Mouse (Mus musculus) right cerebral cortex, postnatal 36 days (tissue): ENCODE measurements around the gene Spns1.
A peak's percentile ranks its signal among the peaks of the same experiment; 100 is the strongest.
"Not testable (repeated sequence)": the region's sequence is repeated elsewhere in the genome, so short reads cannot be mapped to it uniquely, and the experiment has no call there.

Source experiments
- DNase-seq, 2 experiments: peaks; one replicate each; pipeline ENCODE4 v3.0.0; 2022; ENCODE audit warnings: low spot score in 2 of 2, mixed read lengths in 1 of 2

The Spns1 gene

DNA sequence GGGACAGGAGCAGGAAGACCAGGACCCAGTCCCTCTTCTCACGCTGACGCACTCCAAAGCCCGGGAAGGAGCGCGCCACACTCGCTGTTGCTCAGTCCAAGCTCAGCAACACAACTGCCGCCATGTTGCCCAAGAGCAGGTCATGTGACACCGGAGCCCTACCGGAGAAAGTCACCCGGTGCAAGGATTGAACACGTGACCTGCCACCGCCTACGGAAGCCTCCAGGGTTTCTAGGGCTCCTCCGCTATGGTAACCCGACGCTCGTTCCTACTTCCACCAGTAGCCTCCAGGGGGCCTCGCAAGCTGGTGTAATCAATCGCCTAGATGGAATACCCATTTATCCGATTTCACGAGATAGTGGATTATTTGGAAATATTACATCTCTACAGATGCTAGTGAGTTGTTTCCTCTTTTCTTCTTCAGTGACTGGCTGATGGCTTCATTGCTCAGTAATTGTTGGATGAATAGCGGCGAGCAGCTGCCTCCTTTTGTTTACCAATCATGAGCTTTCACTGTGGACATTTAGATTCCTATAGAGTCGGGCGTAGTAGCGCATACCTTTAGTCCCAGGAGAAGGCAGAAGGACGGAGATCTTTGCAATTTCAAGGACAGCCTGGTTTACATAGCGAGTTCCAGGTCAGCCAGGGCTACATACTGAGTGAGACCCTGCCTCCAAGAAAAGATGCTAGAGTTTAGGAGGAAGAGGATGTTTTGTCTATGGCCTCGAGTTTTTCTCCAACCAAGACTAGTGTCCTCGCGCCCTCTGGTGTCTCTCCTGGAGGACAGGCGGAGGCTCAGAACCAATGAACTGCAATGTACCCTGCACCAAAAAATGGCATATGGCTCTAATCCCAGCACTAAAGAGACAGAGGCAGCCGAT is at the start of gene Spns1:
Spns1 (minus strand) TSS at position 173 of the 881 bp plus-strand sequence.
- DNase-seq, result peak; percentile 99

DNA sequence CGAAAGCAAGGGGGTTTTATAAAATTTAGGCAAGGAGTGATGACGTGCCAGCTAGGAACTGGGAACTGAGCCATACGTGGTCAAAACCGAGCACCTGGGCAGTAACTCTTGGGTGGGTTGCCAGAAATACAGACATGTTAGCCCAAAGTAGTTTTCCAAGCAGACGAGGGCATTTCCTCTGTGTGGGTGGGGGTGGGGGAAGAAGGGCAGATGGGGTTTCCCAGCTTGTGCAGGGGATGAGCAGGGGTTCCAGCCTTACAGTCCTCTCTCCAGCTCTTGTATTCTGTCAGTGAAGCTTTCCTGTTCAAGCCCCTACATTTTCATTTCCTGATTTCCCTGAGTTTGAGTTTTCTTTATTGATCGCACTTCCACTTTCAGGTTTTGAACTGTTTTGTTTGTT is 46.9 kb upstream of the Spns1 start:
- no peak for DNase-seq

DNA sequence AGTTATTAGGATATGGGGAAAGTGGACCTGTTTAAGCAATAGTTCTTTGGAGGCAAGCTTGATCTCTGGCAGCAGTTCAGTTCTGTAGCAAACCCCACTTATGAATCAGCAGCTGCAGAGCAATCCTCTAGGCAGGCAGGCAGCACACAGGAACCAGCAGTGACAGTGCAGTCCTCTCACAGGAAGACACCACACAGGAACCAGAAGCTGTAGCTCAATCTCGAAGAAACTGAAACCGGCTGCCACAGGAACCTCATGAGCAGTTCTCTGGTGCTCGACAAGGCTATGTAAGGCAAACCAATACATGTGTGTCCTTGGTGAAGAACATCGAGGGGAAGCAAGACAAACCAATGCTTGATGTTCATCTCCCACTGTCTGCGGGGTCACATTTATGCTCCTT is 44.5 kb upstream of the Spns1 start:
- no peak for DNase-seq

DNA sequence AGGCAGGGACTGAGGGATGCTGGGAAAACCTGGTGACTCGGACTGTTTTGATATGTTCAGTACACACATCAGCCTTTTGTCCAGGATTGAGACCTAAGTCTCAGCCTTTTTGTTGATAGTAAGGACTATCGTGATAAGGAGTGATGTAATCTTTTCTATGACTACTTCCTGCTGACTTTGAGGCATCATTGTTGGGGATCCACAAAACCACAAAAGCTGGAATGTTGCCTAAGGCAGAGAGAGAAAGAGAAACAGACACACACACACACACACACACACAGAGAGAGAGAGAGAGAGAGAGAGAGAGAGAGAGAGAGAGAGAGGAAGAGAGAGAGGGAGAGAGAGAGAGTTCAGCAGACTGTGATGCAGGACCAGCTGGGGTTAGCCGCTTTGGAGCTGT is 41.2 kb upstream of the Spns1 start:
- DNase-seq, result no peak

DNA sequence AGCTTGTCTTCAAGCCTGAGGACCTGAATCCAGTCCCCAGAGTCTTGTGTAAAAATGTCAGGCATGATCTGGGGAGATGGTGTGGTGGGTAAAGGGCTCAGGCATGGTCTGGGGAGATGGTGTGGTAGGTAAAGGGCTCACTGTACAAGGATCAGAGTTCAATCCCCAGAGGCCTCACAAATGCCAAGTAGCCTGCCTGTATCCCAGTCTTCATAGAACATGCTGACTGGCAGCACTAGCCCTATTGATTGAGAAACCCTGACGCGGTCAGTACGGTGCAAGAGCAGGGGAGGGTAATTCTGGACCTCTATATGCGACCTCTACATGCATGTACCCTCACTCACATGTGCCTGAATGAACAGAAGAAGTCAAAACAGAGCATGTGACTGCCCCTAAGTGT is 40.4 kb upstream of the Spns1 start:
- no peak for DNase-seq

DNA sequence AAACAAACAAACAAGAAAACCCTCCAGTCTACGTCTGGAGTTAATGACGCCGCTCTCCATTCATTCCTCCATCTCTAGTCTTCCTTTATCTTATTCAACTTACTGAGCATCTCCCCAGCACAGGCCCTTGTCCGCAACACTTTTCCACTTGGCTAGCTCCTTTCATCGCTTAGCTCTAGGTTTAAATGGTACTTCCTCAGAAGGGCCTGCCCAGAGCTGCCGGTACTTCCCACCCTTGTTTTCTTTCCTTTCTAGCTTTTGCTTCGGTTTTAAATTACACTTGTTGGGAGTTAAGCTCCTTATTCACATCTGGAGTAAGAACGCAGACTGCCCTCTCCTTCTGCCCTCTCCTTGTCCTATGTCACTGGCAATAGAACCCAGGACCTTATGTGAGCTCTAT is 39.8 kb upstream of the Spns1 start:
- no peak for DNase-seq

DNA sequence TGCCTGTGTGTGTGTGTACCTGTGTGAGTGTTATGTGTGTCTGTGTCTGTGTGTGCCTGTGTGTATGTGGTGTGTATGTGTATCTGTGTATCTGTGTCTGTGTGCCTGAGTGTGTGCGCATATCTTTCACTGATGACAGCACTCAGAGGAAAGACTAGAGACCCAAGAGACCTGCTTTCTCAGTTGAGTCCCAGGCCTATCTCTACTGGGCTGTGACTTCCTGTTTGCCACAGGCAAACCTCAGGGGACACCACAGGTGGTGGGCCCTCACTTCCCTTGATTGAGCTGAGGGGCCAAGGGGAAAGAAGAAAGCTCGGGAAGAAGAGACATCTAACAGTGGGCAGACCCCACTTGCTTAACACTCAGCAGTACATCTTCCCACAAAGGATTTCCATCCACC is 39.4 kb upstream of the Spns1 start:
- no peak for DNase-seq

DNA sequence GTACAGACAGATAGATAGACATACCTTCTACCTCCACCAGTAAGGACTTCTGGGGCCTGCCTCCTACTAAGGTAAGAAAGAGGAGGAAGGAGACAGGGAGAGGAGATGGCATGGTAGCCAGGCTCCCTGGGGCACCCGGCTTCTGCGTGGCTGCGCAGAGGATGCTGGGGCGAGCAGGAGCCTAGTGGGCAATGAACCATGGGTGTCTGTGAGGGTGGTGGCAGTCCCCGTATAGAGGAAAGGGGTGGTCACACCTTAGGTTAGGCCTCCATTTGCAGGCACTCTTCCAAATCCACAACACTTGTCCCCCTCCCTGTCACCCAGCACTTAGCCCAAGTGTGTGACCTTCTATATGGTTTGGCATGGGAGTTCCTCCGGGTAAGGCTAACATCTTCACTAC is 37.5 kb upstream of the Spns1 start, which contains the start of gene Cd19:
Cd19 (minus strand) TSS at position 165 of the 400 bp plus-strand sequence.
- no peak for DNase-seq

DNA sequence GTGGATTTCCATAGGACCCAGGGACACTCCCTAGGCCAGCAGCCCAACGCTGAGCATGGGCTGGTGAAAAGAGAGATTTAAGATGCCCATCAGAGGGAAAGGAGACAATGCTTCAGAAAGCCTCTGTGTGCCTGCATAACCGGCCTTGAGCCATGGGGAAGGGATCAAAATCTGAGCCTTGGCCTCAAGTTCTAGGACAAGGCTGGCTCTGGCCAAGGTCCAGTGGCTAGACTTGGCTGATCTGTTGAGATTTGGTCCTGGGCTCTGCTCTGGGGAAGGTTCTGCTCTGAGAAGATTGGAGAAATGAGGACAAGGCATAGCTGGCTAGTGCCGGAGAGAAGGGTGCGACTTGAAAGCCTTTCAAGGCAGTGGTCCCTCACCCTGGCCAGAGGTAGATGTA is 33.8 kb upstream of the Spns1 start:
- DNase-seq, result no peak

DNA sequence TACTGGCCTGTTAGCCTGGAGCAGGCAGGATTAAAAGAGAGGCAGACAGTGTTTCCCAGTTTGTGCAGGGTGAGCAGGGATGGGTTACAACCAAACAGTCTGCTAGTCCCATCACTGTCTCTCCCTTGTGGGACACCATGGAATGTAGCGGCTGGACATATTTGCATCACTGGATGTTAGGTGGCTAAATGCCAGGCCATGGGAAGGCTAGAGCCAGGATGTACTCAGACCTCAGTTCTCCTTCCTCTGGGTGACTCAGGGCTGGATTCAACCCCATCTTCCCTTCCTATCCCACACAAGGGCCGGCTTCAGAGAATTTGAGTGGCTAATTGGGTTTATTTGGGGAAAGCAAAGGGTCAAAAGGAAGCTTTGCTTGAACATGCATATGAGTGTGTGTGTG is 31.4 kb upstream of the Spns1 start:
- DNase-seq, result no peak

DNA sequence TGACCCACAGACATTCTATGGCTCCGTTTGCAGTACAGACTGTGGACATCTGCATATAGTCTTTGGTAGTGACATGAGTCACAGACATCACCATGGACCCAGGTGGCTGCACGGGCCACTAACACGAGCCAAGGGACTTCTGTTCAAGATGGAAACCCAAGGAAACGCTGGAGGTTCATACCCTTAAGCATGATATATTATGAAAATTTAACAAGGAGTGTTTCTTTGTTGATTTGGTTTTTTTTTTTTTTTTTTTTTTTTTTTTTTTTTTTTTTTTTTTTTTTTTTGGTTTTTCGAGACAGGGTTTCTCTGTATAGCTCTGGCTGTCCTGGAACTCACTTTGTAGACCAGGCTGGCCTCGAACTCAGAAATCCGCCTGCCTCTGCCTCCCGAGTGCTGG is 25.3 kb upstream of the Spns1 start:
- DNase-seq, result not testable (repeated sequence)

DNA sequence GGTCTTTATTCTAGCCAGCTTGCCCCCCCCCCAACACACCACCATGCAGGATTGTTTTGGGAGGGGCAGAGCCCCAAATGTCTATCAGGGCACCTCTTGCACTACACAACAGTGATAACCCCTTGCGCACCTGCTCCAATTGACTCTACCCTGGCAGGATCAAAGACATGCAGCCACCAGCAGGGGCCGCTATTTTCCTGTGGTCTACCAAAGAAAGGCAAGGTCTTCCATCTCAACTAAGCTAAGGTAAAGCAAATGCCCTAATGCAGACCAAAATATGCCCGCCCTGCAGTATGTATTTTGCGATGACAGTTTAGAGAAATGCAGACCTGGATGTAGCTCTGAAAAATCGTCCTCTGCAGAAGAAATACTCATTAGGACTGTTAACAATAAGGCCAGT is 22.3 kb upstream of the Spns1 start:
- DNase-seq, result peak; percentile 28 to 47

DNA sequence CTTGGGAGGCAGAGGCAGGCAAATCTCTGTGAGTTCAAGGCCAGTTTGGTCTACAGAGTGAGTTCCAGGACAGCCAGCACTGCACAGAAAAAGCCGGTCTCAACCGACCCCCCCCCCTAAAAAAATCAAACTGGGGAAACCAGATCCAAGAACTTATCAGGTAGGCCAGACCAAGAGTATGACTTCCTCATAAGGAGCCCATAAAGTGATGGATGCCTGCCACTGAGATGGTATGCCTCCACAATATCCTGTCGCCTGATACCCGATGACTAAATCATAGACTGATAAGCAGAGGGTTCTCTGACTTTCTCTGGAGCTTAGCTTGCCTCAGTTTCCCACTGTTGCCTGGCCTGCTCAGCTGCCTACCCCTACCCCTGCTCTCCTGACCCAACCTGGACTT is 20.6 kb upstream of the Spns1 start:
- DNase-seq, result no peak

DNA sequence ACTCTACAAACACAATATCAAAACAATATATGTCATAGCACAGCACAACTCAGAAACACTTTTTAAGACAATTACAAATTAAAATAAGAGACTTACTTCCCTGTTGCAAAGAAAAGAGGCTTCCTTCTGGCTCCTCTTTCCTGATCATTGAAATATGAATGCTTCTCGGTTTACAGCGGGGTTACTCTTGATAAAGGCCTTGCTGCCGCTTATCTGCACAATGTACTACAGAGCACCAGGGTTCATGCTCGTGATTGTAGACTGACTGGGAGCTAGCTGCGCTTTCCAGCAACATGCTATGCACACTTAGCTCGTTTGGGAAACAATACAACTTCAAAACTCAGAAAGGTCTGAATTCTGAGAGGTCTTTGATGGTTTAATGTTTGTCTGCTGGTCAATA is 20.0 kb upstream of the Spns1 start:
- no peak for DNase-seq

DNA sequence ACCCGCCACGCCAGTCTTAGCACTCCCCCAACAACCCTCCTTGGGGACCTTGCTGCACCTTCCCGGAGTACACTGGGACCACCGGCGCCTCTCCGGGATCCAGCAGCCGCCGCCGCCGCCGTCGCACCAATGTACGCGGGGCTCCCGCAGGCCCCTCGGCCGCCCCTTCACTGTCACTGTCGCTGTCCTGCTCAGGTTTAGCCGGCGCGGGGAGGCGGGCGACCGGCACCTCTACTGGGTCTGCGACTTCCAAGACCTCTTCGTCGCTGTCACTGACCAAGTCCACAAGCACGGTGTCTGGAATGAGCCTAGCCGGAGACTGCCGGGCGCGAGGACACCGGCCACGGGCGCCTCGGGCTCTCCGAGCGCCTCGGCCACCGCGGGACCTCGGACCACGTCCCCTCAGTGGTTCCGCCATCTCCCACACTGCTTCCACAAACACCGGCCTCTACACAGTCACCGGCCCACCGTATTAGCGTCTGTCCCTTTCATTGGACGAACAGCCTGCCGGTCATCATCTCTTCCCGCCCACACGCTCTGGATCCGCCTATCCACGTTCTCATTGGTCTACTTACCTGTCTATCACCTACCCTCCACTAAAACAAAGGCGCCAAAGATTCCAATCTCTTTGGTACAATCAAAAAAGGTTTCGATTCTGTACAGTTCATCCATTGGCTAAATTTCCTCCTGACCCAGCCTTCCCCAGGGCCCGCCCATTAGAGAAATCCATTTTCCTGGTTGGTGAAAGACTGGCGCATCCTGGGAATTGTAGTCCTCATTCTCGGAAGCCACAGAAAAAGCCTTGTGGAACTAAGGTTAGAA is 19.3 kb upstream of the Spns1 start, which contains the start of gene Nfatc2ip:
Nfatc2ip (minus strand) TSS at position 440 of the 822 bp plus-strand sequence.
- peak; percentile 96 to 97 for DNase-seq

DNA sequence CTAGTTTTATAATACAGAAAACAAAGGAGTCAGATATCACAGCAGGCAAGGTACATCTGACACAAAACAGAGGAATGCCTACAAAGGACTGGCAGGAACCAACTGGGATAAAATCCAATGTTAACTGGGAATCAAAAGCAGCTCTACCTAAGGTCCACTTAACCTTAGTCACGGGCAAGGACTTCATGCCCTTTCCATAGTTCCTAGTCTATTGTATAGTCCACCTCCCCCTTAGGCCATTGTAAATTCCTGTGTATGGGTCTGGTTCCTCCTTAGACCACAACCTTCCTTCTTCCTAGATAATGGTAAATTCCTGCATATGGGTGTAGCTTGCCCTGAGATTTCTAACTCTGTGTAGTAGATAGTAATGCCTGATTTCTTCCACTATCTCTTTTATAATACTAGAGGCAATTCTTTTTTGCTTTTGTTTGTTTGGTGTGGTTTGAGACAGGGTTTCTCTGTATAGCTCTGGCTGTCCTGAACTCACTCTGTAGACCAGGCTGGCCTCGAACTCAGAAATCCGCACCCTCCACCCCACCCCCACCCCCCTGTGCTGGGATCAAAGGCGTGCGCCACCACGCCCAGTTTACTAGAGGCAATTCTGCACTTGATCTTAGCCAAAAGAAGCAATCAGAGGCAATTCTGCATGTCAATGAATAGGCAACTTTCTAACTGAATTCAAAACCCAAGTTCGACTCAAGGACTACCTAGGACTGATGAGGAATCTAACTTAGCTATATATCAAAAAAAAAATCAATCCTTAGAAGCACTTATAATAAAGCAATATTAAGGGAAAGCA is 15.0 kb upstream of the Spns1 start:
- DNase-seq, result not testable (repeated sequence)

DNA sequence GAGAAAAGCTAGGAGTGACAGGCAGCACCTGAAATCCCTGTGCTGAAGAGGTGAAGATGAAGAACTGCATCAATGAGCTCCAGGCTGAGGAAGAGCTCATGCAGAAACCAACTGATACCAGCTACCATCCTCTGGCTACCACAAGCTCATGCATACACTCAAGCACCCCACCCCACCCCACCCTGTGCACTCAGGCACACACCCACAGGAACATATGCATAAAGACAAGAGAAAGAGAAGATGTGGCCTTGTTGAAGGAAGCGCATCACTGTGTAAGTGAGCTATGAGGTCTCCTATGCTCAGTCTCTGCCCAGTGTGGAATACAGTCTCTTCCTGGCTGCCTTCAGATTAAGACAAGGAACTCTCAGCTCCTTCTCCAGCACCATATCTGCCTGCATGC is 10.9 kb upstream of the Spns1 start:
- no peak for DNase-seq

DNA sequence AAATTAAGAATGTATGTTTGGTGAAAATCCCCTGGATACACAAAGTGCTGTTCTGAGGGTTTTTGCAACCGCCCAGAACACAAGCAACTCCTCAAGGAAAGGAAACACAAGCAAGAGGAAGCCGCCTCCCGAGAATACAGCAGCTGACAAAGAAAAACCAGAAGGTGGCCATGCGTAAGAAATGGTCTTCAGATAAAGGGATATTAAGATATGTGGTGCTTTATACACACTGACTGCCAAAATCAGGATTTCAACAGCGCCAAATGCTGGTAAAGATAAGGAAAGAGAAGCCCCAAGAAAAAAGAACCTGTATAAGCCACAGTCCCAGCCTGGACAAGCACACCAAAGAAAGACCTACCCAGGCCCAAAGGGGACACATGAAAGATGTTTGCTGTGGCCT is 6.3 kb upstream of the Spns1 start:
- no peak for DNase-seq

DNA sequence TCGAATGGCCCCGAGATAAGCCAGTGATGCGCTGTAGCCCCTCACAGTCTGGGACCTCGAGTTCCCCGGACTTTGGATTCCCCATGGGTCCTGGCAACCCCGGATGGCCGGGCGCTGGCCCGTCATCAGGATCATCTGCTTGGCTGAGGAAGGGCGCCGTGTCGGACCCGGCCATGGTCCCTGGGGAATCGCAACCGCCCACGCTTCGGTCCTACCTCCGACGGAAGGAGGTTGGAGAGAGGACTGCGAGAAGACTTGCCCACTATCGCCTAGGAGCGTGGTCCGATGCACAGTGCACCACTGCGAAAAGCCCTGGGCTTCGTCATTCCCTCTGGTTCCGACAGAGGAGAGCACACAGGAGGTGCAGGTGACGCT is 360 bp downstream of the Spns1 start:
- DNase-seq, result no peak

DNA sequence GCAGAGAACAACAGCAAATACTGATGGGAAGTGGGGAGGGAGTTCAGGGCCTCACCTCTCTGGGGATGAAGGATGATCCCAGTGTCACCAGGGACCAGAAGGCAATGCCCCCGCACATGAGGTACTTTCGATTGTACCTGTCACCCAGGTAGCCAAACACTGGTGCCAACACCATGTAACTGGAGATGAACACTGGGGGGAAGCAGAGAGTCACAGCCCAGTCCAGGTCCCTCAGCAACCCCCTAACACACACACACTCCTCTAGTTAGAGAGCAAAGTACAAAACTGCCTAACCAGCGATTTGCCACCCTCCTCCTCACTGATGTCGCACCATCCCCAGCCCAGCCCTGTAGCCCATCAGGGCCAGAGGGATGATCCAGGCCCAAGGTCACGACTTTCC is 2.2 kb downstream of the Spns1 start:
- DNase-seq, result no peak

DNA sequence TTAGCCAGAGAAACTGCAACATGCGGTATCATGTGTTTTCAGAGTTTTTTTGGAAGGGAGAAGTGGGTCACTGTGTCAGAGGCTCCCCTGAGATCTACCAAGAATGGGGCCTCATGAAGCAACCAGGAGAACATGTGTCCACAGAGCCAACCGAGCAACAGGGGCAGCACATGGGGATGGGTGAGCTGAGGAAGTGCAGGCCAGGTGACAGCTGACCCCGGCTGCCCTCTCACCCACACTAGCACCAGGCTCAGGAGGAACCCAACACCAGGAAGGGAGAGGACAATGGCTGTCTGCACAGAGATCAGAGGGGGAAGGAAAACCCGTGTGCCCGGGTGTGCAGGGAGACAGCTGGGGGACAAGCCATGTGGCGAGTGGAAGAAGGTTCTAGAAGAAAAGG is 2.7 kb downstream of the Spns1 start:
- no peak for DNase-seq

DNA sequence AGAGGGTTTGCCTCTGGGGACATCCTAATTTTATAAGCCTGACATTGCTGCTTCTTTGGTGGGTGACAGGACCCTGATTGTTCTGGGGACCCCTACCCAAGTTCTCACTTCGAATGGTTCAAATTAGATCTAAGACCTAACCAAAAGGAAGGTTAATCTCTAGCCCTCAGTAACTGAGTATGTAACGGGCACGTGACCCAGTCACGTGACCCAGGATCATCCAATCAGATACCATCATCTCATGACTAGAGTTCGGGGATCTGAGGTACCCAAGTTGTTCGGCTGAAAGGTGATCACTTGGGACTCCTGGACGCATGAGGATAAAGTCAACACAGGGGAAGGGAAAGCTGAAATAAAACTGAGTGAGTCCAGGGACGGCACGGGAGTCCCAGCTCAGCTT is 4.2 kb downstream of the Spns1 start:
- DNase-seq, result no peak
